Comparison of ENCODE assay signal across 25 mouse cellular contexts in the genomic region with DNA sequence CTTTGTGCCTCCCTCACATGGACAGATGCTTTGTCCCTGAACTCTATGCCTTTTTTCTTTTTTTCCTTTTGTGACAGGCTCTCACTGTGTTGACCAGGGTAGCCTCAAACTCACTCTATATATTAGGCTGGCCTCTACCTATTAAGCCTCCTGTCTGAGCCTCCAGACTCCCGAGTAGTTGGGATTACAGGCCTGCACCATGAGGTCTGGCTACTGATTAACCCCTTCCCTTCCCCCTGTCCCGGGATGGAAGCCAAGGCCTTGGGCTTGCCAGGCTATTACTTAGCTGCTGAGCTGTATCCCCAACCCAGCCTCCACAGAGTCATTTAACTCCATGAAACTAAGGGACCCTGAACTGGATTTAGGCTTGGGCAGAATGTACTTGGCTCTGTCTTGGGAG. TPM values are rescaled to one million over a fixed set of nuclear protein-coding genes. Genes with fewer than 3 reads are reported as not detected.
A peak's percentile ranks its signal among the peaks of the same experiment; 100 is the strongest.
DNase-seq lines count a peak whose midpoint lies in the region; ATAC-seq and TF ChIP-seq lines count a peak whose summit lies in the region.
"Had no signal": no experiment of that assay in that cellular context is flagged by ENCODE, and none has a peak within 500 bp of the region (broad histone marks: within the 10 kb centered on the region; RNA-seq: fewer than 3 reads in every experiment).

No protein-coding gene starts in this region.

- WGBS in kidney, embryonic 14.5 days: 39% methylated on average over 2 of the region's 2 CpGs
- WGBS in kidney, embryonic 16.5 days: 27% methylated on average over 2 of the region's 2 CpGs
- WGBS in liver, adult 2 months: 18% methylated on average over 2 of the region's 2 CpGs
- 58% methylated on average over 2 of the region's 2 CpGs for WGBS in liver, postnatal 0 days (ENCODE audit: insufficient replicate concordance)
- 28% methylated on average over 2 of the region's 2 CpGs for WGBS in hindbrain, embryonic 16.5 days
- 46% methylated on average over 2 of the region's 2 CpGs for WGBS in hindbrain, embryonic 11.5 days

- H3K36me3 ChIP-seq in kidney, embryonic 14.5 days (ENCODE audit: control insufficient read depth, insufficient read depth, low read length): peaks cover 15% of the 10 kb centered on the region; the same call in 1 of the 2 replicates
- peaks cover 9% of the 10 kb centered on the region for H3K36me3 ChIP-seq in kidney, embryonic 16.5 days (ENCODE audit: insufficient read depth, low read length)
- no peaks in the 10 kb centered on the region for H3K36me3 ChIP-seq in liver, adult 2 months (ENCODE audit: control insufficient read depth, insufficient read depth, low read length)
- H3K36me3 ChIP-seq in liver, postnatal 0 days (replicated peaks; ENCODE audit: insufficient read depth, low read length): no peaks in the 10 kb centered on the region
- H3K36me3 ChIP-seq in hindbrain, embryonic 16.5 days (ENCODE audit: control insufficient read depth, insufficient read depth, low read length): peaks cover 19% of the 10 kb centered on the region
- no peaks in the 10 kb centered on the region; the same call in 1 of the 2 replicates for H3K36me3 ChIP-seq in hindbrain, embryonic 11.5 days (ENCODE audit: control insufficient read depth, insufficient read depth, low read length)

- H3K79me2 ChIP-seq in liver, adult 2 months (ENCODE audit: control insufficient read depth, insufficient read depth, low read length): no peaks in the 10 kb centered on the region; the same call in 1 of the 2 replicates

- no peak overlapping the region for H3K4me3 ChIP-seq in kidney, embryonic 14.5 days (ENCODE audit: low read length)
- no peak overlapping the region for H3K4me3 ChIP-seq in kidney, embryonic 16.5 days (ENCODE audit: low read length)
- no peak overlapping the region for H3K4me3 ChIP-seq in liver, adult 2 months (ENCODE audit: insufficient read depth, low read depth, low read length)
- H3K4me3 ChIP-seq in liver, postnatal 0 days (ENCODE audit: low read depth, low read length): no peak overlapping the region
- H3K4me3 ChIP-seq in hindbrain, embryonic 16.5 days (ENCODE audit: low read length): no peak overlapping the region
- no peak overlapping the region for H3K4me3 ChIP-seq in hindbrain, embryonic 11.5 days (ENCODE audit: low read depth, low read length)
- H3K4me3 ChIP-seq: forebrain, embryonic 12.5 days; lung, embryonic 15.5 days; midbrain, embryonic 10.5 days had no signal

- no peak for TF ChIP-seq EP300 in liver, postnatal 0 days (IDR thresholded peaks at IDR 0.05; ENCODE audit: low read depth)

- H3K27me3 ChIP-seq in kidney, embryonic 14.5 days (ENCODE audit: control insufficient read depth, insufficient read depth, low read length): no peaks in the 10 kb centered on the region
- H3K27me3 ChIP-seq in kidney, embryonic 16.5 days (ENCODE audit: insufficient read depth, low read length): no peaks in the 10 kb centered on the region
- H3K27me3 ChIP-seq in liver, adult 2 months (ENCODE audit: control insufficient read depth, insufficient read depth, low read length): no peaks in the 10 kb centered on the region
- no peaks in the 10 kb centered on the region for H3K27me3 ChIP-seq in liver, postnatal 0 days (ENCODE audit: insufficient read depth, low read length)
- no peaks in the 10 kb centered on the region for H3K27me3 ChIP-seq in hindbrain, embryonic 16.5 days (replicated peaks; ENCODE audit: control insufficient read depth, insufficient read depth, low read length)
- H3K27me3 ChIP-seq in hindbrain, embryonic 11.5 days (ENCODE audit: control insufficient read depth, insufficient read depth, low read length): no peaks in the 10 kb centered on the region
- H3K27me3 ChIP-seq: forebrain, embryonic 12.5 days; lung, embryonic 15.5 days had no signal

- no peak overlapping the region for H3K4me2 ChIP-seq in kidney, embryonic 14.5 days (replicated peaks; ENCODE audit: low read depth, low read length)
- no peak overlapping the region for H3K4me2 ChIP-seq in kidney, embryonic 16.5 days (replicated peaks; ENCODE audit: low read depth, low read length)
- H3K4me2 ChIP-seq in liver, postnatal 0 days (ENCODE audit: low read depth, low read length): no peak overlapping the region
- H3K4me2 ChIP-seq in hindbrain, embryonic 16.5 days (ENCODE audit: low read length): no peak overlapping the region
- H3K4me2 ChIP-seq in hindbrain, embryonic 11.5 days (replicated peaks; ENCODE audit: low read depth, low read length): no peak overlapping the region
- H3K4me2 ChIP-seq: forebrain, embryonic 12.5 days; heart, embryonic 11.5 days; hindbrain, embryonic 14.5 days; lung, embryonic 15.5 days had no signal

- peaks cover 6% of the 10 kb centered on the region for H3K4me1 ChIP-seq in kidney, embryonic 14.5 days (ENCODE audit: control insufficient read depth, insufficient read depth, low read length)
- peaks cover 8% of the 10 kb centered on the region for H3K4me1 ChIP-seq in kidney, embryonic 16.5 days (ENCODE audit: insufficient read depth, low read length)
- H3K4me1 ChIP-seq in liver, adult 2 months (ENCODE audit: control insufficient read depth, insufficient read depth, low read length): peaks cover 27% of the 10 kb centered on the region
- H3K4me1 ChIP-seq in liver, postnatal 0 days (ENCODE audit: insufficient read depth): peaks cover 19% of the 10 kb centered on the region
- peaks cover 19% of the 10 kb centered on the region for H3K4me1 ChIP-seq in hindbrain, embryonic 16.5 days (ENCODE audit: control insufficient read depth, insufficient read depth, low read depth, low read length)
- H3K4me1 ChIP-seq in hindbrain, embryonic 11.5 days (replicated peaks; ENCODE audit: control insufficient read depth, insufficient read depth, low read length): peaks cover 3% of the 10 kb centered on the region; the same call in 1 of the 2 replicates

- no peak overlapping the region for H3K27ac ChIP-seq in kidney, embryonic 14.5 days (ENCODE audit: low read depth, low read length)
- no peak overlapping the region for H3K27ac ChIP-seq in kidney, embryonic 16.5 days (ENCODE audit: low read length)
- H3K27ac ChIP-seq in liver, adult 2 months (replicated peaks; ENCODE audit: insufficient read depth, low read depth, low read length): peak overlapping the region; percentile 85
- H3K27ac ChIP-seq in liver, postnatal 0 days (ENCODE audit: low read depth): peak overlapping the region; percentile 39; the same call in 1 of the 2 replicates
- H3K27ac ChIP-seq in hindbrain, embryonic 16.5 days (ENCODE audit: low read depth, low read length): no peak overlapping the region
- no peak overlapping the region for H3K27ac ChIP-seq in hindbrain, embryonic 11.5 days (ENCODE audit: low read depth, low read length)
- H3K27ac ChIP-seq: forebrain, embryonic 12.5 days; hindbrain, embryonic 14.5 days; kidney, postnatal 0 days; lung, embryonic 15.5 days; macrophage; midbrain, embryonic 10.5 days had no signal

- H3K9me3 ChIP-seq in kidney, embryonic 14.5 days (ENCODE audit: control insufficient read depth, low read length): no peaks in the 10 kb centered on the region
- H3K9me3 ChIP-seq in kidney, embryonic 16.5 days (ENCODE audit: low read length): no peaks in the 10 kb centered on the region
- H3K9me3 ChIP-seq in liver, postnatal 0 days (ENCODE audit: low read length): no peaks in the 10 kb centered on the region
- no peaks in the 10 kb centered on the region for H3K9me3 ChIP-seq in hindbrain, embryonic 16.5 days (ENCODE audit: control insufficient read depth, low read length)
- no peaks in the 10 kb centered on the region for H3K9me3 ChIP-seq in hindbrain, embryonic 11.5 days (ENCODE audit: control insufficient read depth, low read length)
- H3K9me3 ChIP-seq: forebrain, embryonic 12.5 days; G1E; lung, embryonic 15.5 days; midbrain, embryonic 10.5 days had no signal

- H3K9ac ChIP-seq in kidney, embryonic 14.5 days (ENCODE audit: low read depth, low read length): no peak overlapping the region
- H3K9ac ChIP-seq in kidney, embryonic 16.5 days (replicated peaks; ENCODE audit: low read length): no peak overlapping the region; the same call in 1 of the 2 replicates
- peak overlapping the region; percentile 43; the same call in 1 of the 2 replicates for H3K9ac ChIP-seq in liver, adult 2 months (ENCODE audit: low read depth, low read length)
- no peak overlapping the region; the same call in 1 of the 2 replicates for H3K9ac ChIP-seq in liver, postnatal 0 days (replicated peaks)
- no peak overlapping the region for H3K9ac ChIP-seq in hindbrain, embryonic 16.5 days (ENCODE audit: low read depth, low read length)
- H3K9ac ChIP-seq in hindbrain, embryonic 11.5 days (ENCODE audit: low read depth, low read length): no peak overlapping the region
- H3K9ac ChIP-seq: forebrain, embryonic 12.5 days; hindbrain, embryonic 14.5 days; lung, embryonic 15.5 days had no signal

- no peak for TF ChIP-seq POLR2A in liver, adult 2 months (IDR thresholded peaks at IDR 0.05; ENCODE audit: extremely low read depth, insufficient read depth, low read length)

- no peak for ATAC-seq in kidney, embryonic 14.5 days (ENCODE audit: low FRiP score, low TSS enrichment)
- peak; percentile 14; the same call in 1 of the 2 replicates for ATAC-seq in kidney, embryonic 16.5 days (ENCODE audit: low FRiP score, low TSS enrichment)
- peak; percentile 78 for ATAC-seq in liver, postnatal 0 days
- ATAC-seq in hindbrain, embryonic 16.5 days: no peak
- no peak for ATAC-seq in hindbrain, embryonic 11.5 days (ENCODE audit: low FRiP score)

- peak; percentile 89 for DNase-seq in kidney, adult 18-20 months
- DNase-seq in liver, adult 2 months (ENCODE audit: extremely low read depth, low read depth, low spot score): peak; percentile 88
- peak; percentile 78 for DNase-seq in liver, postnatal 0 days
- no peak for DNase-seq in lung, postnatal 36 days
- DNase-seq in hindbrain, embryonic 11.5 days (ENCODE audit: low spot score): no peak
- DNase-seq: cerebellum, adult 8-10 months; heart, postnatal 10 days had no signal

- TF ChIP-seq CTCF in liver, adult 2 months (IDR thresholded peaks at IDR 0.05; ENCODE audit: low read depth, low read length): no peak
- TF ChIP-seq CTCF in liver, postnatal 0 days (IDR thresholded peaks at IDR 0.05; ENCODE audit: low read depth): no peak

RNA-seq across cellular contexts. Expression of gene Gm5741, which starts 2.6 kb away (rescaled TPM):
- polyA plus RNA-seq in kidney, embryonic 14.5 days (2014; fragmentation: Nextera tagmentation; extraction: Ambion mirVana): 1.1 TPM in 1 of 2 replicates, not detected in the other
- polyA plus RNA-seq in kidney, embryonic 16.5 days (2015; fragmentation: Nextera tagmentation; extraction: Ambion mirVana): 0.62 and 0.92 TPM in 2 replicates
- total RNA-seq in liver, adult 2 months (2014; rRNA removed): not detected in 2 replicates
- polyA plus RNA-seq in liver, adult 2 months (2012; rRNA removed): 0.70 TPM in 1 of 2 replicates, not detected in the other
- not detected in 2 replicates for polyA plus RNA-seq in liver, postnatal 0 days (2015; fragmentation: Nextera tagmentation; extraction: Ambion mirVana)
- 1.2 TPM in 1 of 2 replicates, not detected in the other for polyA plus RNA-seq in hindbrain, embryonic 16.5 days (2015; fragmentation: Nextera tagmentation; extraction: Ambion mirVana)
- polyA plus RNA-seq in hindbrain, embryonic 11.5 days (2014; fragmentation: Nextera tagmentation; extraction: Ambion mirVana): not detected in 2 replicates
- total RNA-seq: adrenal gland, adult 18-20 months; common myeloid progenitor, adult 5-6 weeks; gastrocnemius, adult 8-10 months; granulocyte monocyte progenitor cell, adult 5-6 weeks; heart, postnatal 10 days; layer of hippocampus, postnatal 10 days had no signal
- polyA plus RNA-seq: embryonic facial prominence, embryonic 11.5 days; heart, embryonic 11.5 days; hindbrain, embryonic 14.5 days; kidney, postnatal 0 days; limb, embryonic 11.5 days; lung, embryonic 15.5 days; macrophage had no signal

RNA-seq across cellular contexts. Expression of gene Fbxw9, which starts 5.4 kb away (rescaled TPM):
- 24.4 and 29.6 TPM in 2 replicates for polyA plus RNA-seq in kidney, embryonic 14.5 days (2014; fragmentation: Nextera tagmentation; extraction: Ambion mirVana)
- polyA plus RNA-seq in kidney, embryonic 16.5 days (2015; fragmentation: Nextera tagmentation; extraction: Ambion mirVana): 34.6 and 37.3 TPM in 2 replicates
- total RNA-seq in liver, adult 2 months (2014; rRNA removed): 19.9 and 21.9 TPM in 2 replicates
- polyA plus RNA-seq in liver, adult 2 months (2012; rRNA removed): 55.2 and 75.4 TPM in 2 replicates
- 14.4 and 14.9 TPM in 2 replicates for polyA plus RNA-seq in liver, postnatal 0 days (2015; fragmentation: Nextera tagmentation; extraction: Ambion mirVana)
- polyA plus RNA-seq in hindbrain, embryonic 16.5 days (2015; fragmentation: Nextera tagmentation; extraction: Ambion mirVana): 75.8 and 83.2 TPM in 2 replicates
- polyA plus RNA-seq in hindbrain, embryonic 11.5 days (2014; fragmentation: Nextera tagmentation; extraction: Ambion mirVana): 27.2 and 27.4 TPM in 2 replicates

RNA-seq across cellular contexts. Expression of gene Dhps, which starts 6.3 kb away (rescaled TPM):
- polyA plus RNA-seq in kidney, embryonic 14.5 days (2014; fragmentation: Nextera tagmentation; extraction: Ambion mirVana): 74.4 and 85.8 TPM in 2 replicates
- 60.6 and 70.5 TPM in 2 replicates for polyA plus RNA-seq in kidney, embryonic 16.5 days (2015; fragmentation: Nextera tagmentation; extraction: Ambion mirVana)
- 14.8 and 15.1 TPM in 2 replicates for total RNA-seq in liver, adult 2 months (2014; rRNA removed)
- polyA plus RNA-seq in liver, adult 2 months (2012; rRNA removed): 14.4 and 20.6 TPM in 2 replicates
- polyA plus RNA-seq in liver, postnatal 0 days (2015; fragmentation: Nextera tagmentation; extraction: Ambion mirVana): 24.8 and 27.7 TPM in 2 replicates
- 112 and 119 TPM in 2 replicates for polyA plus RNA-seq in hindbrain, embryonic 16.5 days (2015; fragmentation: Nextera tagmentation; extraction: Ambion mirVana)
- 66.4 and 67.8 TPM in 2 replicates for polyA plus RNA-seq in hindbrain, embryonic 11.5 days (2014; fragmentation: Nextera tagmentation; extraction: Ambion mirVana)

RNA-seq across cellular contexts. Expression of gene Wdr83os, which starts 15.3 kb away (rescaled TPM):
- 161 and 174 TPM in 2 replicates for polyA plus RNA-seq in kidney, embryonic 14.5 days (2014; fragmentation: Nextera tagmentation; extraction: Ambion mirVana)
- 141 TPM in 2 replicates for polyA plus RNA-seq in kidney, embryonic 16.5 days (2015; fragmentation: Nextera tagmentation; extraction: Ambion mirVana)
- 26.3 and 33.0 TPM in 2 replicates for total RNA-seq in liver, adult 2 months (2014; rRNA removed)
- polyA plus RNA-seq in liver, adult 2 months (2012; rRNA removed): 111 and 126 TPM in 2 replicates
- 63.5 and 66.8 TPM in 2 replicates for polyA plus RNA-seq in liver, postnatal 0 days (2015; fragmentation: Nextera tagmentation; extraction: Ambion mirVana)
- 111 and 116 TPM in 2 replicates for polyA plus RNA-seq in hindbrain, embryonic 16.5 days (2015; fragmentation: Nextera tagmentation; extraction: Ambion mirVana)
- polyA plus RNA-seq in hindbrain, embryonic 11.5 days (2014; fragmentation: Nextera tagmentation; extraction: Ambion mirVana): 116 and 123 TPM in 2 replicates

RNA-seq across cellular contexts. Expression of gene Wdr83, which starts 15.9 kb away (rescaled TPM):
- 43.4 and 44.9 TPM in 2 replicates for polyA plus RNA-seq in kidney, embryonic 14.5 days (2014; fragmentation: Nextera tagmentation; extraction: Ambion mirVana)
- polyA plus RNA-seq in kidney, embryonic 16.5 days (2015; fragmentation: Nextera tagmentation; extraction: Ambion mirVana): 53.0 and 54.8 TPM in 2 replicates
- 12.2 and 15.5 TPM in 2 replicates for total RNA-seq in liver, adult 2 months (2014; rRNA removed)
- 22.5 and 26.2 TPM in 2 replicates for polyA plus RNA-seq in liver, adult 2 months (2012; rRNA removed)
- 17.6 and 18.4 TPM in 2 replicates for polyA plus RNA-seq in liver, postnatal 0 days (2015; fragmentation: Nextera tagmentation; extraction: Ambion mirVana)
- polyA plus RNA-seq in hindbrain, embryonic 16.5 days (2015; fragmentation: Nextera tagmentation; extraction: Ambion mirVana): 45.5 and 50.6 TPM in 2 replicates
- polyA plus RNA-seq in hindbrain, embryonic 11.5 days (2014; fragmentation: Nextera tagmentation; extraction: Ambion mirVana): 52.6 and 55.9 TPM in 2 replicates

Comparison
In these comparisons a context has a peak if more than half of its experiments do, and no peak if none do; other contexts are left out.
1. ATAC-seq: peak in kidney, embryonic 16.5 days (single experiment) and liver, postnatal 0 days (single experiment); none in kidney, embryonic 14.5 days (single experiment), hindbrain, embryonic 16.5 days (single experiment) and hindbrain, embryonic 11.5 days (single experiment).
2. DNase-seq: peak in kidney, adult 18-20 months (single experiment), liver, adult 2 months (single experiment) and liver, postnatal 0 days (single experiment); none in lung, postnatal 36 days (single experiment) and hindbrain, embryonic 11.5 days (single experiment).
3. H3K27ac ChIP-seq: peak in liver, adult 2 months (single experiment) and liver, postnatal 0 days (single experiment); none in kidney, embryonic 14.5 days (single experiment), kidney, embryonic 16.5 days (single experiment), hindbrain, embryonic 16.5 days (single experiment) and hindbrain, embryonic 11.5 days (single experiment).